In the genomic region with DNA sequence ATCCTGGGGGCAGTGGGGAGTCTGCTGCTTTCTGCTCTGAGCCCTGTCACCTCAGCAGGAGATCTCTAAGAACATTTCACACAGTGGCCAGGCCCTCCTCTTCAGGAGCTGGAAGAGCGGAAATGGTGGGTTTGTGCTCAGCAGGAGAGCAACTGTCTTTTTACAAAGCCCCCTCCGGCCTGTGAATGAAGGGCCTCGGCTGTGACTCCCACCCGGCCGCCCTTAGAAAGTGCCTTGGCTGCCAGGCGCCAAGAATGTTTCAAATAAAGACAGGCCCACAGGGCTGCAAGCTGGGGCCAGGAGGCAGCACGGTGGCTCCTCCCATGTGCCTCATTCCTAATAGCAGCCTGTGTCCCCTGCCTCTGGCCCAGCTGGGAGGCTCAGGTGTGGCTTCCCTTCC, we compare ENCODE assay signal across 12 mouse cellular contexts.
DNase-seq lines count a peak whose midpoint lies in the region; ATAC-seq lines count a peak whose summit lies in the region.
"Had no signal": no experiment of that assay in that cellular context is flagged by ENCODE, and none has a peak within 500 bp of the region (broad histone marks: within the 10 kb centered on the region; RNA-seq: fewer than 3 reads in every experiment).

No protein-coding gene starts in this region.

- H3K4me2 ChIP-seq in neural tube, embryonic 11.5 days (ENCODE audit: low read depth) = no peak overlapping the region
- H3K4me2 ChIP-seq in limb, embryonic 12.5 days = no peak overlapping the region
- H3K4me2 ChIP-seq: liver, embryonic 13.5 days had no signal

- peak; percentile 56 for DNase-seq in embryo, embryonic 10 days (ENCODE audit: low spot score)
- no peak for DNase-seq in embryo, embryonic 9.5 days (ENCODE audit: extremely low spot score)
- no peak for DNase-seq in neural tube, embryonic 11.5 days (ENCODE audit: low spot score)
- DNase-seq in neural tube, embryonic 10.5 days (ENCODE audit: extremely low spot score, low spot score) = no peak
- peak; percentile 32 for DNase-seq in thymus, postnatal 25 days
- no peak for DNase-seq in layer of hippocampus, postnatal 36 days
- DNase-seq: gastrocnemius, postnatal 10 days; liver, embryonic 13.5 days; spleen, adult 18-20 months had no signal

- no peak overlapping the region for H3K27ac ChIP-seq in neural tube, embryonic 11.5 days (ENCODE audit: low read depth, low read length)
- peak overlapping the region; percentile 50; the same call in 1 of the 2 replicates for H3K27ac ChIP-seq in limb, embryonic 12.5 days
- H3K27ac ChIP-seq: layer of hippocampus, adult 2 months; liver, embryonic 13.5 days had no signal

- 6% methylated on average over 7 of the region's 7 CpGs for WGBS in neural tube, embryonic 11.5 days
- WGBS in limb, embryonic 12.5 days = 5% methylated on average over 7 of the region's 7 CpGs

- peak; percentile 59; the same call in 1 of the 2 replicates for ATAC-seq in neural tube, embryonic 11.5 days (ENCODE audit: insufficient read depth, low FRiP score, low TSS enrichment)
- no peak for ATAC-seq in limb, embryonic 12.5 days (ENCODE audit: insufficient number of reproducible peaks, insufficient read depth, low FRiP score, low TSS enrichment, low read depth)
- no peak for ATAC-seq in inflammation-experienced regulatory T-cells, adult 6 months

- no peak overlapping the region for H3K9ac ChIP-seq in neural tube, embryonic 11.5 days (ENCODE audit: low read length)
- H3K9ac ChIP-seq in limb, embryonic 12.5 days (replicated peaks) = no peak overlapping the region
- H3K9ac ChIP-seq: liver, embryonic 13.5 days had no signal

- no peak overlapping the region for H3K4me3 ChIP-seq in neural tube, embryonic 11.5 days (ENCODE audit: low read depth, low read length)
- no peak overlapping the region for H3K4me3 ChIP-seq in limb, embryonic 12.5 days (replicated peaks)
- H3K4me3 ChIP-seq: layer of hippocampus, adult 2 months; liver, embryonic 13.5 days had no signal

- no peaks in the 10 kb centered on the region for H3K36me3 ChIP-seq in neural tube, embryonic 11.5 days (ENCODE audit: control insufficient read depth, insufficient read depth, low read length)
- no peaks in the 10 kb centered on the region for H3K36me3 ChIP-seq in limb, embryonic 12.5 days
- H3K36me3 ChIP-seq: liver, embryonic 13.5 days had no signal

- H3K4me1 ChIP-seq in neural tube, embryonic 11.5 days (ENCODE audit: control insufficient read depth, insufficient read depth, low read length) = peaks cover 12% of the 10 kb centered on the region; the same call in 1 of the 2 replicates
- H3K4me1 ChIP-seq in limb, embryonic 12.5 days (replicated peaks) = peaks cover 54% of the 10 kb centered on the region

- H3K9me3 ChIP-seq in neural tube, embryonic 11.5 days (ENCODE audit: control insufficient read depth, low read length) = no peaks in the 10 kb centered on the region
- no peaks in the 10 kb centered on the region for H3K9me3 ChIP-seq in limb, embryonic 12.5 days
- H3K9me3 ChIP-seq: liver, embryonic 13.5 days had no signal

- H3K27me3 ChIP-seq in neural tube, embryonic 11.5 days (ENCODE audit: control insufficient read depth, insufficient read depth, low read length) = 0 out of 2 replicates have a peak, but pooled peaks cover 2% of the 10 kb centered on the region
- H3K27me3 ChIP-seq in limb, embryonic 12.5 days = peaks cover 39% of the 10 kb centered on the region

Comparison
In these comparisons a context has a peak if more than half of its experiments do, and no peak if none do; other contexts are left out.
1. DNase-seq: peak in embryo, embryonic 10 days (single experiment) and thymus, postnatal 25 days (single experiment); none in embryo, embryonic 9.5 days (single experiment), neural tube, embryonic 11.5 days (single experiment), neural tube, embryonic 10.5 days (single experiment) and layer of hippocampus, postnatal 36 days (0 of 2).